Mouse (Mus musculus): ENCODE data around the gene Asf1b.
A peak's percentile ranks its signal among the peaks of the same experiment; 100 is the strongest.
"Not testable (repeated sequence)": the region's sequence is repeated elsewhere in the genome, so short reads cannot be mapped to it uniquely, and the experiment has no call there.

Gene Asf1b

GRCm38 (mm10) chr8:83964015-83964765 is 8.9 kb downstream of the Asf1b start:
- DNase-seq (ENCODE audit: low spot score), result peak; percentile 53

GRCm38 (mm10) chr8:83967701-83968100 is 12.4 kb downstream of the Asf1b start:
- DNase-seq (ENCODE audit: low spot score), result no peak

GRCm38 (mm10) chr8:83971121-83971520 is 15.8 kb downstream of the Asf1b start:
- DNase-seq (ENCODE audit: low spot score), result no peak

- no peak for DNase-seq (ENCODE audit: low spot score)
These were observed 16.4 kb downstream of the Asf1b start for GRCm38 (mm10) chr8:83971661-83972060.

- DNase-seq (ENCODE audit: low spot score), result peak; percentile 99
These were observed 17.1 kb downstream of the Asf1b start, which contains the start of gene Prkaca for GRCm38 (mm10) chr8:83972150-83973120. Prkaca (plus strand) TSS chr8:83972993.

GRCm38 (mm10) chr8:83973161-83974031 is 18.1 kb downstream of the Asf1b start:
- no peak for DNase-seq (ENCODE audit: low spot score)

- no peak for DNase-seq (ENCODE audit: low spot score)
These were observed 19.2 kb downstream of the Asf1b start for GRCm38 (mm10) chr8:83974521-83974920.

- DNase-seq (ENCODE audit: low spot score), result no peak
These were observed 20.9 kb downstream of the Asf1b start for GRCm38 (mm10) chr8:83976101-83976630.

GRCm38 (mm10) chr8:83976779-83977350 is 21.6 kb downstream of the Asf1b start:
- no peak for DNase-seq (ENCODE audit: low spot score)

GRCm38 (mm10) chr8:83977646-83978045 is 22.3 kb downstream of the Asf1b start:
- no peak for DNase-seq (ENCODE audit: low spot score)

- DNase-seq (ENCODE audit: low spot score), result no peak
These were observed 22.9 kb downstream of the Asf1b start for GRCm38 (mm10) chr8:83978200-83978599.

- no peak for DNase-seq (ENCODE audit: low spot score)
These were observed 24.9 kb downstream of the Asf1b start for GRCm38 (mm10) chr8:83980250-83980649.

GRCm38 (mm10) chr8:83980845-83981244 is 25.5 kb downstream of the Asf1b start:
- no peak for DNase-seq (ENCODE audit: low spot score)

GRCm38 (mm10) chr8:83981533-83981932 is 26.2 kb downstream of the Asf1b start:
- DNase-seq (ENCODE audit: low spot score), result no peak

GRCm38 (mm10) chr8:83982449-83982848 is 27.1 kb downstream of the Asf1b start:
- no peak for DNase-seq (ENCODE audit: low spot score)

GRCm38 (mm10) chr8:83983222-83983621 is 27.9 kb downstream of the Asf1b start:
- not testable (repeated sequence) for DNase-seq (ENCODE audit: low spot score)

GRCm38 (mm10) chr8:83989243-83989642 is 33.9 kb downstream of the Asf1b start:
- DNase-seq (ENCODE audit: low spot score), result no peak

GRCm38 (mm10) chr8:83990170-83990569 is 34.9 kb downstream of the Asf1b start:
- DNase-seq (ENCODE audit: low spot score), result no peak

GRCm38 (mm10) chr8:83992488-83992887 is 37.2 kb downstream of the Asf1b start:
- DNase-seq (ENCODE audit: low spot score), result no peak

GRCm38 (mm10) chr8:83994030-83994429 is 38.7 kb downstream of the Asf1b start:
- DNase-seq (ENCODE audit: low spot score), result no peak

- DNase-seq (ENCODE audit: low spot score), result no peak
These were observed 40.7 kb downstream of the Asf1b start for GRCm38 (mm10) chr8:83995973-83996372.
